Mouse (Mus musculus) urinary bladder, postnatal 25 days (tissue): ENCODE measurements around the gene Lin7a.

Experiments used
- DNase-seq: peaks from one replicate; pipeline ENCODE4 v3.0.0; 2022; ENCODE audit warnings: low spot score

The Lin7a gene

DNA sequence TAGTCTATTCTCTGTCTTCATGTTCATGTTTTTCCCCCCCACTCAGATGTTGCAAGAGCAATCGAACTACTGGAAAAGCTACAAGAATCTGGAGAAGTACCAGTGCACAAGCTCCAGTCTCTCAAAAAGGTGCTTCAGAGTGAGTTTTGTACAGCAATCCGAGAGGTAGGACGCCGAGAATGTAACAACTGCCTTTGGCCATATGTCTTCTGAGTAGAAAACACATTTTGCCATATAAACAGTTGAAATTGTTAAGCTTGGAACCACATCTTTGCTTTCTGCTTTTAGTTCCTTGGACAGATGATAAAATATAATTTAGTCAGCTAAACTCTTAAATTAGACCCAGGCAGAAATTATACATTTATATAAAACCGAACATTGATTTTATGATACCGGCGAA lies 52.4 kb downstream of the Lin7a start:
- no peak for DNase-seq

- DNase-seq = no peak
Measured at GRCm38 (mm10) chr10:107325558-107325957, 54.1 kb downstream of the Lin7a start.

DNA sequence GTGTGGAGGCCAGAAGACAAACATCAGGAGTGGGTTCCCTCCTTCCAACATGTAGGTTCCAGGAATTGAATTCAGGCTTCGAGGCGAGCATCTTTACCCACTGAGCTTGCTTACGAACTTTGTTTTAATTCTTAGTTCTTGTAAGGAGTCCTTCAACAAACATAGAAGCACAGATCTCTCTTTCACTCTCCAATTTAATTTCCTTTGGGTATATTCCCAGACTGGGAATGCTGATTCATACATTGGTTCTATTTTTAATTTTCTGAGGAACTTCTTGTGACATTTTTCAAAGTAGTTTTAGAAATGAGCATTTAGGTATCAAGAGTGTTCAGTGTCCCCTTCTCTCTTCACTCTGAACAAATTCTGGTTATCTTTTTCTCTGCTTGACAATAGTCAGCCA lies 68.0 kb downstream of the Lin7a start:
- DNase-seq = no peak

DNA sequence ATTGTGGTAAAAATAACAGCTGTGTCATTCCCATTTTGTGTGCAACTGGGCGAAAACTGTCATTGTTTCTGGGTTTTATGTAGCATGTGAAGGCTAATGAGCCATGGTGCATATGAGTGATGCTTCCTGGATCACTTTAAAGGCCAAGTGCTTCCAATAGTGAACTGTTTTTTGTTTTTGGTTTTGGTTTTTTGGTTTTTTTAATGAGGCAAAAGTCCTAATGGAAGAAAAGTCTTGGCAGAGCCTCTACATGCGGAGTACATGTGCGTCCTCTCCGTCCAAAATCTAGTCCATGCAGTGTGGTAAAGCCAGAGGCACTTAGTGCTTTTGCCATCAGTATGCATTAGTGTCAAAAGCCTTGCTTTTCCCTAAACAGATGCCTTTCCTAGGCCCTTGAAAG lies 69.7 kb downstream of the Lin7a start:
- DNase-seq = no peak

GRCm38 (mm10) chr10:107344200-107344599 lies 72.7 kb downstream of the Lin7a start:
- no peak for DNase-seq

- DNase-seq = no peak
Measured at GRCm38 (mm10) chr10:107347842-107348241, 76.4 kb downstream of the Lin7a start.

GRCm38 (mm10) chr10:107351696-107352485 lies 80.4 kb downstream of the Lin7a start:
- no peak for DNase-seq

DNA sequence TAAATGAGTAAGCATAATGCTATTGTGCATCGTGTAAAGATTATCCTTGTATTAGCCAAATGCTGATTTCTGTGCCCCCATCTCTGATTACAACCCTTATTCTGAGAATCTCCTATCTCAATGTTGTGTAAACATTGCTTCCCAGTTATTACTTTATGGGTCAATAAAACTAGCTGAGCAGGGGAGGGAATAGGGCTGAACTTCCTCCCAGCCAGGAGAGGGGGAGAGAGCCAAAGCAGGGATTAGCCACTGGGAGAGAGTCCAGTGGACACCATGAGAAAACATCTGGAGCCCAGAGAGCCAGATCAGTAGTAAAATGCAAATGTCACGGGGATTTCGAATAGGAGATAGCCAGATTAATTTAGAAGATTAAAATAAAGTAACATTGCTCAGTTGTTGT lies 82.0 kb downstream of the Lin7a start:
- DNase-seq = peak; percentile 9

GRCm38 (mm10) chr10:107358443-107359040 lies 87.1 kb downstream of the Lin7a start:
- no peak for DNase-seq

DNA sequence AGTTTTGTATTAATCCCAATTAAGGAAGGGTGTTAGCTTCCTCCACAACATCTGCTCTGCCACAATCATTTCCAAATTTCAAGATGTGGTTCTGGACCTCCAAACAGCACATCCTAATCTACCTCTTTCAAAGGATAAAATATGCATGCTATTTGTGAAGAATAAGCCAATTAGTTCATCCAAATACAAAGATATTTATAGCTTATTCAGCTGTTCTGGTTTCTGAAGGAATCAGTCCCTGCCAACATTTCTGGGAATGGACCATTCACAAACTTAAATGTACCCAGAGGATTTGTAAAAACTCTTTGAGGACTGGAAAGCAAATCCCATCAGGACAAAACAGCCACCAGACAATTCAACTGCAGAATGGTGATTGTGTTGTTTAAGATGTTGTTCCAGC lies 87.8 kb downstream of the Lin7a start:
- DNase-seq = no peak

DNA sequence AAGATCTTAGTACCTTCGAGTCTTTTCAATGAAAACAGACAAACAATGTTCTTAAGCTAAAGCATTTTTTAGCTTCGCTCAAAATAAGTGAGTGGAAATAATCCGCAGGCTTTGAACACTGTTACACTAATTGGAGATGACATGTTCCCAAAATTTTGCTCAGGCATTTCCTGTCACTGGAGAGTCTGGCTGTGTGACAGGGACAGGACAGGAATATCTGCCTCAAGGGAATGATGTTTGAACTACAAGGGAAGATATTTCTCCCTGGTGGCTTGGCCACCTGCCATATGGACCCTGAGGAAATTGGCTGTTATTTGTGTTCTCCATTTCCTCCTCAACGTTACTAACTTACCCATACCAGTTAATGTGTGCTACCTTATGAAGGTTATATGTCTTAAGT lies 90.1 kb downstream of the Lin7a start:
- no peak for DNase-seq

DNA sequence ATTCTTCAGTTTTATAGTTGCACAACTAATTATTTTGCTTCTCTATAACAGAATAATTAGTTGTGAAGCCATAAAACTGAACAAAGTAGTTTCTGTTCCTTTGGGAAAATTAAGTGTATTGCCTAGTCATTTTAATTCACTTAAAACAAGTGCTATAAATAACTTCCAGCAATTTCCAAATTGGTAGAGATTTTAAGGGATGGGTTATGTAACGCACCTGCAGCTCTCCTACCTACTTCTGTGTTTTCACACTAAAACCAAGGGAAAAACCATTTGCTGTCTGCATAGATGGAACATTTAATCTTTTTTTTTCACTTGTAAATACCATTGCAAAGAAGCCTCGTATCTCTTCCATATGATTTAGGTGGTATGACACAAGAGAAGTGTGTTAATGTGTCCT lies 90.5 kb downstream of the Lin7a start:
- no peak for DNase-seq

DNA sequence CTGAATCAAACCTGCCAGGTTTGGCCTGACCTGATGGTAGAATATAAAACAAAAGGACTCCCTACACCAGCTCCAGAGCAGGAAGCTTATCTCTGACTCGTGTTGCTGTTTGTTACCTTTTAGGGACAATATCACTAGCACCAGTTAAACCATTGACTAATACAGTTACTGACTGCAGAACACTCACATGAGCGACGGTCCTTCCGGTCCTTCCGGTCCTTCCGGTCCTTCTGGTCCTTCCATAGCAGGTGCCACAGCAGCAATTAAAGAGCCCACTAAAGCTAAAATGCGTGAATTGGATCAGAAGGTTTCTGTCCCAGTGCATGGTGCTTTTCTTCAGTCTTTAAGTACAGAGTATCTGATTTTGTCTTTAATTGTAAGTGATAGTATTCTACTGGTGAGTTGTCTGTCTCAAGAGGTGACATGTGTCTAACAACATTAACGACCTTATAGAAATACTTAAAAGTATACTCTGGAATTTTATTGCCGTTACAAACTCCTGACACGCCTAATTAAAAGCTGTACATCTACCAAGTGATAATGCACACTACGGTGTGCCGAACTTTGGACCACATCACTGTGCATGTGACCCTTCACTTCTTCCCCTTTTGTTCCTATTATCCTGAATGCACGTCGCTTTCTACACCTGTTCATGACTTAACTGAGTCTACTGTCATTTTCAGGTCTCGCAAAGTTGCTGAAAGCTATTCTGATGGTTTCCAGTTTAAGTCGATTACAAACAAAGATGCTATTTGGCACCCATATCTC lies 91.7 kb downstream of the Lin7a start:
- DNase-seq = peak; percentile 7

GRCm38 (mm10) chr10:107377218-107377617 lies 105.7 kb downstream of the Lin7a start:
- no peak for DNase-seq

DNA sequence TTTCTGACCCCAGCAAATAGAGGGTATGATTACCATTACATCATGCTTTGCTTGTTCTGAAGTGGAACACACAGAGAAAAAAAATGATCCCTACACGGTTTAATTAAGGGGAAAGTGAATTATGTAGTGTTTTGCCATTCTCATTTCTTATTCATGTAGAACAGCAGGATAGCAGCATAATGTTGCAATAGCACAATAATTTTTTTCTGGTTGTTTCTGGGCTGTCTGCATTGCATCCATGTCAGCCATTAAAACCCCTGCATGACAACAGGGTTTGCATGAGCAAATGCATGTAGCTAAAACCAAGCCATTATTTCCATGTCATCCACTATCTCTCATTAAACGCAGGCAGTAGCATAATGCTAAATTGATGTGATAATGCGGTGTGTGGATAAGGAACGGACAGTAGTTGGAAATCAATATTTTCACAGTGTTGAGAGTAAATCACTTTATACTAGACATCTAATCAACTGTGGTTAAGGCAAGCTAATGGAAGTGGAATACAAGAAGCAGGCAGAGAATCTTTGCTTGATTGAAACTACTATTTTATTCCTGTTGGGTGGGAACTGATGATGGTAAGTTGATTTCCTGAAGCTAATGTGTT lies 109.8 kb downstream of the Lin7a start:
- DNase-seq = no peak

DNA sequence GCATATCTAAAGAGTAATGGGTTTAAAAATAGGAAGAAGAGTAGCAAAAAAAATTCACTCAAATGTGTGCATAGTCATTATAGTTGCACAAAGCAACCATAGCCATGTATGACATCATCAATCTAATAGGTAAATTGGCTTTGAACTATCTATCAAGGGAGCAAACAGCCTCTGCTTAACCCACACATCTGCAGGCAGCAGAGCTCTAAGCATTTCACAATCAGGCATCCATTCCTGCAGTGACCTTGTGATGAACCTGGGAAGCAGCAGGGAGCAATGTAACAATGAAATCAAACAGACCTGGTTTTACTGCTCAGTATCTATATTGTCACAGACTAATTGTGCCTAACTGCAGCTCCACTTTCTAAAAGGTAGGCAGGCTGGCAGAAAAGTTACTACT lies 112.3 kb downstream of the Lin7a start:
- DNase-seq = no peak

DNA sequence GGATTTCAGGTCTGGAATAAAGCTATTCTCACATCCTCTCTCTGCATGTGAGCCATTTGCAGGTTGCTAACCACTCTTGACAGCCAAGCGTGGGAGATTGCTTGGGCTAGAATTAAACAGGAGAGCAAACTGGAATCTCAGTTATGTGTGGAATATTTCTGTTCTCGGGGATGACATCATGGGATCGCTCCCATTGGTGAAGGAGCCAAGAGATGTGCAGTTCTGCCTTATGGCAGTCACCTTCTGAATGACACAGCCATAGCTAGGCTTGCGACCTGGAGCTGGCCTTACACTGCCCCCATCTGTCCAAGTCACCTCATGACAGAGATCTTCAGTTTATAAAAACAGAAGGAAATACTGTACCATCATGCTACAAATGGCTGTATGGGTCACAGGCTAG lies 118.0 kb downstream of the Lin7a start:
- DNase-seq = peak; percentile 24

DNA sequence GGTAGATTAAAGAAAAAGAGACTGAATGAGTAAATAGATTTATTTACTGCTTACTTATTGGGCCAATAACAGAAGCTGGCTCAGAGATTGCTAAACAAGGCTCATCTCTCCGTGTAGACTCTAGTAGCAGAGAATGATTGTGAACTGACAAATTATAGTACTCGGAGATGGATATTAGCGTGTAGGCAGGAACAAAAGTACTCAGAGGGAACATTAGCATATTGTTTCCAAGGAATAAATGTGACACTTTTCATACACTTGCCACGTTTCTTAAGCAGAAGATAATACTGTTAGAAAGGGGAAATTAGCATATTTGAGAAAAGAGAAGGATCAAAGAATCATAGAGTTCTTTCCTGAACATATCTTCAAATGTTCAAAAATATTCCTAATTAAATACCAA lies 133.9 kb downstream of the Lin7a start:
- no peak for DNase-seq

DNA sequence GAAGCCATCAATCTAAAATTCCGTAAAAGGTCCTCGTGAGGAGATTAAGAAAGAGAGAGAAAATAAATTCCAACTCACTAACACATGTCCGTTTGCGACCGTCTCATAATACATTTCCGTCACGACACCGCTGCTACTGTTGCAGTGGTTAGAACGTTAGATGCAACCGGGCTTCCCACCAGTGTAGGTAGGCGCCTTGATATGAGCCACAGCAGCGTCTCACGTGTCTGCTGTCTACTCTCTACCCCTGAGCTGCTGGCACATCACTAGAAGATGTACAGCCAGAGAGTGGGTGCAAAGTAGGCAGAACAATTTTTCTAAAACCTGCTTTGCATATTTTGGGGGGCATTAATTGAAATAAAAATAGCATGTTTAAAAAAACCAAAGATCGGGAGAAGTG lies 146.8 kb downstream of the Lin7a start:
- no peak for DNase-seq

DNA sequence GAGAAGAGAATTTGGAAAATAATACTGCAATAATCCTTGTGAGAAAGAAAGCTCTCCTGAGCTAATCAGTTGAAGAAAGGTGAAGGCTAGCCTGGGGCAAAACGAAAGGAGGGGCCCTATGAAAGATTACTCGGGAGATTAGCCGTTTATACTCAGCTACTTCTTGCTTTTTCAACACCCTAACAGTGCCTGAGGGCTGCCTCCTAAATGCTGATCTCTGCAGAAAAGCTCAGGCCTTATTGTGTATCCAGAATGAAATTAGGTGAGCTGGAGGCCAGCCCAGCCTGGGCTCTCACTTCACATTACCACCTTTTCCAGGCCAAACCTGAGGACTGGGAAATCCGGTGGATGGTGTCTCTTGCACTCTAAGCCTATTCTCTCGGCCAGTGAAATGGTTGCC lies 165.5 kb downstream of the Lin7a start:
- DNase-seq = no peak

- DNase-seq = peak; percentile 8
Measured at GRCm38 (mm10) chr10:107442781-107443180, 171.3 kb downstream of the Lin7a start.

DNA sequence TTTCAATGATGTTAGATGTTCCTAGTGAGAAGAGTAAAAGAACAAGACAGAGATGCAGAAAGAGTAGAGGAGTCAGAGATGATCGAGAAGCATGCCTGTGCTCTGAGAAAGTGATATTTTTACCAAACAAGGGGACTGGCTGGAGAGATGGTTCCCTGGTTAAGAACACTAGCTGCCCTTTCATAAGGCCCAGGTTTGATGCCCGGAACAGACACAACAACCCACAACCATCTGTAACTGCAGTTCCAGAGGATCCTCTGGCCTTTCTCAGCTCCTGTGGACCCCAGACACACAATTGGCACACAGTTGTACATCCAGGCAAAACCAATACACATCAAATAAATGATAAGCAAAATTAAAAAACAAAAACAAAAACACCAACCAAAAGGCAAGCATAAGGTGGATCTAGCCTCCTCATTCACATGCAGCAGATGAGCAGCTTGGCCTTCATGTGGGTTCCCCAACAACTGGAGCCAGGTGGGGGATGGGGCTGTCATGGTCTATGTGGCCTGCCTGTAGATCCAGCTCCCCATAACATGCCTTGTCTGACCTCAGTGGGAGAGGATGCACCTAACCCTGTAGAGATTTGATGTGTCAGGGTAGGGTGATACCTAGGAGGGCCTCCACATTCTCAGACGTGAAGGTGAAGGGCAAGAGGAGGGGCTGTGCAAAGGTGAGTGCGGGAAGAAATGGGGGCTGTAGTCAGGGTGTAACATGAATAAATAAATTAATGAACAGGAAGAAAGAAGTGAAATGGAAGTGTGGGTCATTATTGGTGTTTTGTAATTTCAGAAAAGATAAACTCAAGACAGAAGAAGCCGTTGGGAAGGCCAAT lies 178.2 kb downstream of the Lin7a start:
- DNase-seq = no peak
